Mouse (Mus musculus): ENCODE measurements around the gene Man1c1. TPM values are rescaled to one million over a fixed set of nuclear protein-coding genes. Genes with fewer than 3 reads are reported as not detected.

Gene Man1c1
- polyA plus RNA-seq, 1 experiment from 2014 or later, result 3.5 TPM

DNA sequence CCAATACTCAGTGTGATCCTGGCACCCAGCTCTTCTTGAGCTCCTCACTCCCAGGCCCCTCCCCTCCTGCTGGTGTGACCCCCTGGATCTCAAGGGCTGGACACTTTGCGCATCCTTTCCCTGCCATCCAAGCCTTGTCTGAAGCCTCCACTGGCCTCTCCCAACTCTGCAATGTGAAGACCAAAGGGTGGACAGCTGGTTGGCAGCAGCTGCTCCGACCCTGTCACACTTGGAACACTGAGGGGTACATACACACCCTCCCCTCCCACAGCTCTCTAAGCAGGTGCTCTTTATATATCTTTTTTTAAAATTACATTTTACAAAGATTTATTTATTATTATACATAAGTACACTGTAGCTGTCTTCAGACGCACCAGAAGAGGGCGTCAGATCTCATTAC lies 36.1 kb upstream of the Man1c1 start:
- peaks cover 7% of the 10 kb centered on the region for H3K36me3 ChIP-seq
- 90% methylated on average over 4 of the region's 4 CpGs for WGBS
- peaks cover 43% of the 10 kb centered on the region for H3K4me1 ChIP-seq
- H3K4me2 ChIP-seq (replicated peaks), result no peak overlapping the region
- H3K9me3 ChIP-seq, result no peaks in the 10 kb centered on the region
- no peak for ATAC-seq (ENCODE audit: low FRiP score, low read depth)
- no peak overlapping the region for H3K4me3 ChIP-seq
- no peak overlapping the region for H3K9ac ChIP-seq
- H3K27ac ChIP-seq, result no peak overlapping the region
- H3K27me3 ChIP-seq, result no peaks in the 10 kb centered on the region

DNA sequence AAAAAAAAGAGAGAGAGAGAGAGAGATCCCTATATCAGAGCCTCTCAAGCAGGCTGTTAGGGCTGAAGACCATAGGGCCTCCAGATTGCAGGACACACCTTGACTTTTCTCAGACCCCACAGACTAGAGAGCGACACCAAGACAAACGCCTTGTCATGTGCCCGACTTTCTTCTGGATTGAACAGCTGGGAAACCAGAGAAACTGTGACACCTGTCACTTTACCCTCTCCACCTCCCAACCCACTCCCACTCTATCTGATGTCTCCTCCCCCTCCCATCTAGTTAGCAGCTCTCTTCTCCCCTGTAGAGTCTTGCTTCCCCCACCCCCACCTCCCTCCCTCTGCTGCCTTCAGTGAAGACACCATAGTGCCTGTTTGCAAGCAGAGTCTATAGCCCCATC lies 35.4 kb upstream of the Man1c1 start:
- Histone ChIP-seq H3K9me3 (no peaks in the 10 kb centered on the region), H3K4me3 (no peak overlapping the region), H3K27ac (no peak overlapping the region), H3K36me3 (peaks cover 6% of the 10 kb centered on the region; the same call in 1 of the 2 replicates), H3K27me3 (no peaks in the 10 kb centered on the region), H3K9ac (no peak overlapping the region), H3K4me1 (peaks cover 49% of the 10 kb centered on the region), H3K4me2 (replicated peaks) (no peak overlapping the region)
- WGBS, result 64% methylated on average over 3 of the region's 3 CpGs
- no peak for ATAC-seq (ENCODE audit: low FRiP score, low read depth)

DNA sequence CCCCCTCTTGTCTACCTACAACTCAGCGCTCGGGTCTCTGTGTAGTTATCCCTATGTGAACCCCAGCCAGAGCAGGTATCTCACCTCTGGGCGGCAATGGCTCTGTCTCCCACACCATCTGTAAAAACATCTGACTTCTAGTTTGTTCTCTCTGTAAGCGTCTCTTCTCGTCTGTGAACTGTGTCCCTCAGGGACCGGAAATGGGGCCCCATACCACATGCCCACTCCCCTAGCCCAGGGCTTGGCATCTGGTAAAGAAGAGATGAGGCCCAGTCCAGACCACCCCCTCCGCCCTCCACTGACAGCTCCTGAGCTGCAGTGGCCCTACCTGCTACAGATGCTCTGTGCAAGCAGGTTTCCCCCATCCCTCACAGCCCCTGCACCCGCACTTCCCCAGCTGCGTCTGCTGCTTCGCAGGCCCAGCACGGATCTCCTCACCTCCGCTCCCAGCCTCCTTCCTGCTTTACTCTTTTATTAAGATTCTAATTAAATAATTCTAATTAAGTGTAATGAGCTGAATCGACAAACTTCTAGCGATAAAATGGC lies 33.3 kb upstream of the Man1c1 start:
- Histone ChIP-seq H3K27me3 (no peaks in the 10 kb centered on the region), H3K27ac (no peak overlapping the region), H3K4me3 (no peak overlapping the region), H3K9me3 (no peaks in the 10 kb centered on the region), H3K4me2 (replicated peaks) (peak overlapping the region; percentile 19; the same call in 1 of the 2 replicates), H3K36me3 (peaks cover 6% of the 10 kb centered on the region; the same call in 1 of the 2 replicates), H3K9ac (0 out of 2 replicates have a peak overlapping the region, but pooled peaks have one; percentile 13), H3K4me1 (peaks cover 62% of the 10 kb centered on the region)
- 37% methylated on average over 14 of the region's 14 CpGs for WGBS
- no peak for ATAC-seq (ENCODE audit: low FRiP score, low read depth)

DNA sequence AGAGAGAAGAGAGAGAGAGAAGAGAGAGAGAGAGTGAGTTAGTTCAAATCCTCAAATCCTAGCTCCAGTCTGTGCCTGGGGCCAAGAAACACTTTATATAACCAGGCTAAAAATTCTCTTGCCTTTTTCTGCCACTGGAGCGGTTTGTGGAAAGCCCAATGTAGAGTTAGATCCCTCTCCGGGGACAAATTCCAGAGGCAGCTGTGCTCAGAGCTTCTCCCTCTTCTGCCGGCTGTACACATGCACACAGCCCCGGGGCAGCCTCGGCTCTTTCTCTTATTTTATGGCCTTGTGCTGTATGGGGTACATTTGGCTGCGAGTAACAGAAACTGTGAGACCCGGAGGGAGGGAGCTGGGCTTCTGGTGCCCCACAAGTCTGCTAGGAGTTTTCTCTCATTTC lies 32.1 kb upstream of the Man1c1 start:
- WGBS, result 5% methylated on average over 7 of the region's 7 CpGs

DNA sequence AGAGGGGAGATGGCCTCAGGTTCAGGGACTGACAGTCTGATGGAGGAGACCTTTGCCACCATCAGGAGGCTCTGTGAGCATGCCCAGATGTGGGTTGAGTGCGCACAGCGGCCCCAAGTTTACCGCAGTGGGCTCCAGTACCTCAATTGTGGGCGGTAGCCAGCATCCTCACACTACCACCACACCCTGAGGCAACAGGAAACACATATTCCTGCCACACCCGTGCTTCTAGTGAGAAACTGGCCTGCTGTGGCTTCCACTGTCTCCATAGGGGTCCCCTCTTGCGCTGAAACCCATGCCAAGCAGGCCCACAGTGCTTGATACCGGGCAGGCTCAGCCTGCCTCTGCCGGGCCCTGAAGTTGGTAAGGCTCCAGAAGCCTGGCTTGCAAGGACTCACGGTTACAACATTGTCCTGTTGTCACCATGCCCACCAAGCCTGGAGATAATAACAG lies 30.6 kb upstream of the Man1c1 start:
- Histone ChIP-seq H3K4me2 (replicated peaks) (peak overlapping the region; percentile 27), H3K27ac (peak overlapping the region; percentile 75), H3K9me3 (no peaks in the 10 kb centered on the region), H3K4me1 (peaks cover 69% of the 10 kb centered on the region), H3K4me3 (no peak overlapping the region), H3K36me3 (no peaks in the 10 kb centered on the region), H3K27me3 (no peaks in the 10 kb centered on the region), H3K9ac (no peak overlapping the region; the same call in 1 of the 2 replicates)
- no peak for ATAC-seq (ENCODE audit: low FRiP score, low read depth)
- WGBS, result 49% methylated on average over 9 of the region's 9 CpGs

More for the DNA sequence above, 32.1 kb upstream of the Man1c1 start:
- Histone ChIP-seq H3K36me3 (no peaks in the 10 kb centered on the region), H3K27me3 (no peaks in the 10 kb centered on the region), H3K9me3 (no peaks in the 10 kb centered on the region), H3K4me2 (replicated peaks) (0 out of 2 replicates have a peak overlapping the region, but pooled peaks have one; percentile 7), H3K4me1 (peaks cover 62% of the 10 kb centered on the region), H3K4me3 (no peak overlapping the region), H3K27ac (peak overlapping the region; percentile 75), H3K9ac (peak overlapping the region; percentile 21; the same call in 1 of the 2 replicates)
- peak; percentile 57 for ATAC-seq (ENCODE audit: low FRiP score, low read depth)

DNA sequence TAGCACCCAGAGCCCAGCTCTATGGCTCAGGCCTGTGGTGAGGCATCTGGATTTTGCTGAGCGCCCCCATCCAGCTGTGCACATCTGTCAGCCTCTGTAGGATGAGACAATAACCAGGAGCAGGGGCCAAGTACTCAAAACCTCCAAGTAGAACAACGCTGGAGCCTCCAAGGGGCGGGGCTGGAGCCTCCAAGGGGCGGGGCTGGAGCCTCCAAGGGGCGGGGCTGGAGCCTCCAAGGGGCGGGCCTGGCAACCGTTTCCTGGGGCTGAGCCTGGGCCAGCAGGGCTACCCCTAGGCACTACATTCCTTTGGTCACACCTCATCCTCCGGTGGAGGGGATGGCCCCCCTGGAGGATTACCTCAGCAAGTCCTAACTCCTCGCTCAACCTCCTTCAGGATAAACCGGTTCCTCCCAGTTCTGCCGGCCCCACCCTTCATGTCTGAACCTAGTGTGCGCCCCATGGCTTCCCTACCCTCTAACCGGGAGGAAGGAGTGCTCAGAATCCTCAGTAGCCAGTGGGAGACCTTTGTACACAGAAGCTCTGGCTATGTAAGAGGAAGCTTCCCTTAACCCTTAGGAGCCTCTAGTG lies 30.0 kb upstream of the Man1c1 start:
- Histone ChIP-seq H3K9me3 (no peaks in the 10 kb centered on the region), H3K36me3 (no peaks in the 10 kb centered on the region), H3K27me3 (no peaks in the 10 kb centered on the region), H3K4me2 (replicated peaks) (peak overlapping the region; percentile 27), H3K4me1 (peaks cover 69% of the 10 kb centered on the region), H3K4me3 (no peak overlapping the region), H3K27ac (peak overlapping the region; percentile 75), H3K9ac (no peak overlapping the region)
- peak; percentile 63 for ATAC-seq (ENCODE audit: low FRiP score, low read depth)
- 12% methylated on average over 13 of the region's 13 CpGs for WGBS

DNA sequence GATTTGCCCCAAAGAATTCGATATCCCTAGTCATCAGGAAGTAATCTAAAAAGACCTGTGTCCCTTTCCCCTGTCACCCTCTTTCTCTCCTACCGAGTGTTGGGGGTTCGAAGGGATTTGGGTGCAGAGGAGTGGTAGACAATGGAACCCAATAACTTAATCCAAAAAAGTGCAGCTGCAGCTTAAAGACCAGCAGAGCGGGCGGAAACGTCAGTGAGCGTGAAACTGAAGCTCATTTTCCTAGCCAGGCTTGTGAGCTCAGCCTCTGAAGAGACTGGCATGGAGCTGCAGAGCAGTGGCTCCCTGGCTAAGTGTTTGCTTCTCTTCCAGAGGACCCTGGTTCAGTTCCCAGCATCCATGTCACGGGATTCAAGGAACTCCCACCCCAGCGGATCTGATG lies 29.3 kb upstream of the Man1c1 start:
- H3K4me1 ChIP-seq, result peaks cover 65% of the 10 kb centered on the region
- H3K36me3 ChIP-seq, result no peaks in the 10 kb centered on the region
- no peaks in the 10 kb centered on the region for H3K27me3 ChIP-seq
- WGBS, result 58% methylated on average over 9 of the region's 9 CpGs
- ATAC-seq (ENCODE audit: low FRiP score, low read depth), result no peak
- no peak overlapping the region for H3K4me3 ChIP-seq
- no peak overlapping the region for H3K4me2 ChIP-seq (replicated peaks)
- H3K27ac ChIP-seq, result peak overlapping the region; percentile 40; the same call in 1 of the 2 replicates
- no peaks in the 10 kb centered on the region for H3K9me3 ChIP-seq
- H3K9ac ChIP-seq, result no peak overlapping the region

DNA sequence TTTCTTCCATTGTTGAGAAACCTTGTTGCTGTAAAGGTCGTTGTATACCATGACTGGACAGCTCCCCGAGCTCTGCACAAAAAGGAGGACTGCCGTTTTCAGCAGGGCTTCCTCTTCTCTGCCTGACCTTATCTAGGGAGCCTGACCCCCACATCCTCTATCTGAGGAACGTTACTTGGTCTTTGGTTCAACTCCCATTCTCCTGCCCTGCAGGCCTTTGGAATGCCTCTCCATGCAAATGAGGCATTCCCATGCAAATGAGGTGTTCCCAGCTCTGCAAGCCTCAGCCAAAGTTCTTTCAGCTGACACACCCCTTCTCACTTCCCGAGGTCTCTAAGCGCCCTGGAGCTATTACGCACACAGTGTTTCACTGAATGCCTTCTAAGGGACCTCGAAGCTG lies 26.0 kb upstream of the Man1c1 start:
- Histone ChIP-seq H3K4me2 (replicated peaks) (no peak overlapping the region), H3K9ac (no peak overlapping the region), H3K27ac (no peak overlapping the region), H3K4me3 (no peak overlapping the region), H3K9me3 (no peaks in the 10 kb centered on the region), H3K4me1 (peaks cover 33% of the 10 kb centered on the region), H3K27me3 (no peaks in the 10 kb centered on the region), H3K36me3 (no peaks in the 10 kb centered on the region)
- ATAC-seq (ENCODE audit: low FRiP score, low read depth), result no peak
- WGBS, result 11% methylated on average over 8 of the region's 8 CpGs

DNA sequence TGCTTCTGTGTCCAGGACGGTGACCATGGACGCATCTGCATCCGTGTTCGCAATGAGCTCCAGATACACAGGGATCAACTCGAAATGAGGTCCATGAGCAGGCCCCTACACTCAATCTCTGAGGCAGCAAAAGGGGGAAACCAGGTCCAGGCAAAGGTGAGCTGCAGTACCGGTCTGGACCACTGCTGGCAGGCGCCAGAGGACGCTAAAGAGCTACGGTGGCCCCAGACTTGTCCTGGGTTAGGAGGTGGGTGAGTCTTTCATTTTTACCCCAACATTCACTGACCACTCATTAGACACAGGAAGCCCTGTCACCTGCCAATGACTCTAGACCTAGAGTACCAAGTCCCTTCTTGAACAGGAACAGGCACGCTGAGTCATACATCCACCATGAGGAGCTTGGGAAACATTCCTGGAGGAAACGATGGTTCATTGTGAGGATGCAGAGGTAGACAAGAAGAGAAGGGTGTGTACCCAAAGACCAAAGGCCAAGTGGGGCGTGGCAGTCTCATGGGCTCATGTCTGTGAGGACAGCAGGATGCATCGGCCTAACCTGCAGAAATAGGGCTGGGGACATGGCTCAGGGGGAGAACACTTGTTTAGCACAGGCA lies 21.8 kb upstream of the Man1c1 start:
- Histone ChIP-seq H3K27me3 (no peaks in the 10 kb centered on the region), H3K4me3 (no peak overlapping the region), H3K4me1 (peaks cover 6% of the 10 kb centered on the region), H3K27ac (no peak overlapping the region), H3K9me3 (no peaks in the 10 kb centered on the region; the same call in 1 of the 2 replicates), H3K36me3 (no peaks in the 10 kb centered on the region), H3K9ac (no peak overlapping the region), H3K4me2 (replicated peaks) (no peak overlapping the region)
- no peak for ATAC-seq (ENCODE audit: low FRiP score, low read depth)
- WGBS, result 71% methylated on average over 13 of the region's 13 CpGs

DNA sequence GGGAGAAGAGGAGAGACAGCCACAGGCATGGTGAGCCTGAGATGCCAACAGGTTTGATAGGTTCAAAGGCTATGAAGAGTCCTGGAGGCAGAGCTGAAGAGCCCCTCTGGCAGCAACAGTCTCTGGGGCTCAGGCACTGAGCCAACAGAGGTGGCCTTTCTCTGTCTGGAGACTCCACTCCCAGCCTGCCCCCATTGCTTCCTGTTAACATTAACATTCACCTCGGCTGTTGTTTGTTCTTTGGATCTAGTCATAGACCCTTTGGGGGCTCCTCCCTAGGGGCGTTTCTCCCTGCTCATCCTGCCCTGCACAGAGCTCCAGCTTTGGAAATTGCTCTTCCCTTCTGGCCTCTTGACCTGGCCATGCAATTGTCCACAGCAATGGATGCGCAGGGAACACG lies 20.9 kb upstream of the Man1c1 start:
- Histone ChIP-seq H3K4me2 (replicated peaks) (no peak overlapping the region), H3K9me3 (no peaks in the 10 kb centered on the region; the same call in 1 of the 2 replicates), H3K27me3 (no peaks in the 10 kb centered on the region), H3K4me3 (no peak overlapping the region), H3K9ac (no peak overlapping the region), H3K36me3 (no peaks in the 10 kb centered on the region), H3K4me1 (no peaks in the 10 kb centered on the region; the same call in 1 of the 2 replicates), H3K27ac (no peak overlapping the region)
- WGBS, result 51% methylated on average over 4 of the region's 4 CpGs
- ATAC-seq (ENCODE audit: low FRiP score, low read depth), result no peak

DNA sequence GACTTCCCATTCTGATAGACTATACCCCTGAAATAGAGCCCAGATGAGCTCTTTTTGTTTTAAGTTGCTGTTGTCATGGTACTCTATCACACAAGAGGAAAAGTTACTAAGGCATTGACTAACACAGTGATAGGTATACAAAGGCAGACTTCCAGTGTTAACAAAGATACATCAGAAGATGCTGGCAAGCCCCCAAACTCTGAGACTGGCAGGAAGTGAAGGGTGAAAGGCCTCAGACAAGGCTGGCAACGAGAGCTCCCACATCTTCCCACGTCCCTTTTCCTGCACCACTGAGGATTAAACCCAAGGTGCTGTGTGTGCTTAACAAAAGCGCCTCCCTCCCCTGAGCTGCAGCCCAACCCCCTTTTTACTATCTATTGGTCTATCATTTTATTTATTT lies 19.2 kb upstream of the Man1c1 start:
- H3K4me1 ChIP-seq, result no peaks in the 10 kb centered on the region
- H3K9me3 ChIP-seq, result no peaks in the 10 kb centered on the region; the same call in 1 of the 2 replicates
- no peak overlapping the region for H3K4me2 ChIP-seq (replicated peaks)
- no peak overlapping the region for H3K9ac ChIP-seq
- ATAC-seq (ENCODE audit: low FRiP score, low read depth), result no peak
- no peak overlapping the region for H3K27ac ChIP-seq
- H3K4me3 ChIP-seq, result no peak overlapping the region
- no peaks in the 10 kb centered on the region for H3K36me3 ChIP-seq
- no peaks in the 10 kb centered on the region for H3K27me3 ChIP-seq
- WGBS, result 77% methylated on average over 3 of the region's 3 CpGs

DNA sequence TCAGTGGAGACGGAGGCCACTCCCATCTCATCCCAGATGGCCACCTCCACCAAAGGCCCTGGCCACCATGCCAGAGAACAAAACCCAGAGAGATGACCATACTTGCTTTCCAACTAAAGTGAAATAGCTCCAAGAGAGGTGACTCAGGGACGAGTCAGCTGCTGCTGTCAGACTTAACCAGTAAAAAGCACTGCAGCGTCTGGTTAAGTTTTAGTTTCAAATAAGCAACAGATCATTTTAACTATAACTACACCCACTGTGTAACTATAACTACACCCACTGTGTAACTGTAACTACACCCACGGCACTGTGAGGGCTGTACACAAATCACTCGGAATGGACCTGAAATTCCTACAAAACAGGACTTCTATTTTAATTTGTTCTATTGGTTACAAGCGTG lies 17.0 kb upstream of the Man1c1 start:
- no peak for ATAC-seq (ENCODE audit: low FRiP score, low read depth)
- H3K27me3 ChIP-seq, result no peaks in the 10 kb centered on the region
- H3K4me2 ChIP-seq (replicated peaks), result no peak overlapping the region
- no peak overlapping the region for H3K9ac ChIP-seq
- 76% methylated on average over 6 of the region's 6 CpGs for WGBS
- no peaks in the 10 kb centered on the region for H3K36me3 ChIP-seq
- no peaks in the 10 kb centered on the region; the same call in 1 of the 2 replicates for H3K9me3 ChIP-seq
- no peak overlapping the region for H3K4me3 ChIP-seq
- no peaks in the 10 kb centered on the region for H3K4me1 ChIP-seq
- H3K27ac ChIP-seq, result no peak overlapping the region
